Mouse (Mus musculus) midbrain, embryonic 15.5 days (tissue): ENCODE data around the gene Rpl3l. TPM values are rescaled to one million over a fixed set of nuclear protein-coding genes. Genes with fewer than 3 reads are reported as not detected.

ENCODE experiments used
- ATAC-seq: fragments of 200-750 bp; cut with Nextera tagmentation; replicated peaks from 2 replicates; pipeline ENCODE4 v1.8.0; 2017; ENCODE audit warnings: moderate TSS enrichment
- H3K27ac ChIP-seq: fragments of 300-500 bp; sonication (generic); 2 replicates; pipeline ENCODE4 v1.5.1; 2015; ENCODE audit warnings: mild to moderate bottlenecking, inconsistent platforms
- H3K27me3 ChIP-seq: fragments of 300-500 bp; sonication (generic); replicated peaks from 2 replicates; pipeline ENCODE4 v1.6.1; 2015; ENCODE audit warnings: inconsistent platforms
- H3K36me3 ChIP-seq: fragments of 300-500 bp; sonication (generic); replicated peaks from 2 replicates; pipeline ENCODE4 v1.6.1; 2015; ENCODE audit warnings: inconsistent platforms
- H3K4me1 ChIP-seq: fragments of 300-500 bp; sonication (generic); 2 replicates; pipeline ENCODE4 v1.6.1; 2015; ENCODE audit warnings: inconsistent platforms
- H3K4me2 ChIP-seq: fragments of 300-500 bp; sonication (generic); 2 replicates; pipeline ENCODE4 v1.6.1; 2015; ENCODE audit warnings: inconsistent platforms, mild to moderate bottlenecking, moderate library complexity
- H3K4me3 ChIP-seq: fragments of 300-500 bp; sonication (generic); 2 replicates; pipeline ENCODE4 v1.5.1; 2015; ENCODE audit warnings: mild to moderate bottlenecking, inconsistent platforms
- H3K9ac ChIP-seq: fragments of 300-500 bp; sonication (generic); 2 replicates; pipeline ENCODE4 v1.6.1; 2015; ENCODE audit warnings: mild to moderate bottlenecking, inconsistent platforms
- H3K9me3 ChIP-seq: fragments of 300-500 bp; sonication (generic); 2 replicates; pipeline ENCODE4 v1.6.1; 2016; ENCODE audit warnings: inconsistent platforms
- WGBS: fragments of 180-500 bp; shearing (Covaris S2); methylation state at CpG from one replicate; pipeline ENCODE4 v1.1.7; 2015; ENCODE audit warnings: mixed read lengths; 5-methylcytosine and 5-hydroxymethylcytosine counted together
- polyA plus RNA-seq: library from polyadenylated mRNA; unstranded; fragments of >200 nt; fragmentation: Nextera tagmentation; extraction: Ambion mirVana; gene quantifications from 2 replicates; pipeline ENCODE4 v1.2.1, GENCODE M21; 2015

The Rpl3l gene
- polyA plus RNA-seq, 1 experiment from 2014 or later: not detected

GRCm38 (mm10) chr17:24734513-24734912, 6.9 kb downstream of the Rpl3l start:
- WGBS: 91% methylated on average over 1 of the region's 1 CpGs
- no peak overlapping the region for H3K4me3 ChIP-seq
- peaks cover 18% of the 10 kb centered on the region for H3K4me1 ChIP-seq
- H3K9ac ChIP-seq: no peak overlapping the region
- no peaks in the 10 kb centered on the region for H3K27me3 ChIP-seq
- no peak overlapping the region for H3K27ac ChIP-seq
- ATAC-seq: no peak
- H3K9me3 ChIP-seq: no peaks in the 10 kb centered on the region
- no peak overlapping the region for H3K4me2 ChIP-seq
- H3K36me3 ChIP-seq: no peaks in the 10 kb centered on the region

- Histone ChIP-seq H3K9ac (no peak overlapping the region), H3K27ac (no peak overlapping the region), H3K4me1 (peaks cover 18% of the 10 kb centered on the region), H3K36me3 (no peaks in the 10 kb centered on the region), H3K9me3 (no peaks in the 10 kb centered on the region), H3K4me3 (no peak overlapping the region), H3K4me2 (peak overlapping the region; percentile 82; the same call in 1 of the 2 replicates), H3K27me3 (no peaks in the 10 kb centered on the region)
- 78% methylated on average over 7 of the region's 7 CpGs for WGBS
- ATAC-seq: no peak
Observed at GRCm38 (mm10) chr17:24735446-24735845, 7.8 kb downstream of the Rpl3l start.

- Histone ChIP-seq H3K4me2 (peak within 1 kb of the TSS; percentile 82), H3K9me3 (no peaks in the 10 kb centered on the region), H3K9ac (peak within 1 kb of the TSS; percentile 58), H3K27ac (peak within 1 kb of the TSS; percentile 27; the same call in 1 of the 2 replicates), H3K4me1 (peaks cover 18% of the 10 kb centered on the region), H3K27me3 (no peaks in the 10 kb centered on the region), H3K4me3 (peak within 1 kb of the TSS; percentile 49), H3K36me3 (no peaks in the 10 kb centered on the region)
- peak; percentile 96 for ATAC-seq
- WGBS: 1% methylated on average over 29 of the region's 29 CpGs
Observed at GRCm38 (mm10) chr17:24736330-24737051, 8.9 kb downstream of the Rpl3l start, which contains the start of gene Msrb1. TSS of gene Msrb1 (plus strand) at chr17:24736642.

- no peak for ATAC-seq
- H3K9me3 ChIP-seq: no peaks in the 10 kb centered on the region
- no peaks in the 10 kb centered on the region for H3K27me3 ChIP-seq
- no peak overlapping the region for H3K9ac ChIP-seq
- H3K36me3 ChIP-seq: no peaks in the 10 kb centered on the region
- no peak overlapping the region for H3K27ac ChIP-seq
- peak overlapping the region; percentile 49 for H3K4me3 ChIP-seq
- H3K4me1 ChIP-seq: peaks cover 18% of the 10 kb centered on the region
- 27% methylated on average over 8 of the region's 8 CpGs for WGBS
- peak overlapping the region; percentile 82 for H3K4me2 ChIP-seq
Observed at GRCm38 (mm10) chr17:24737135-24737810, 9.7 kb downstream of the Rpl3l start.

GRCm38 (mm10) chr17:24738238-24738637, 10.6 kb downstream of the Rpl3l start:
- Histone ChIP-seq H3K4me3 (no peak overlapping the region), H3K4me2 (no peak overlapping the region), H3K27me3 (no peaks in the 10 kb centered on the region), H3K27ac (no peak overlapping the region), H3K9ac (no peak overlapping the region), H3K4me1 (peaks cover 18% of the 10 kb centered on the region), H3K36me3 (no peaks in the 10 kb centered on the region), H3K9me3 (no peaks in the 10 kb centered on the region)
- no peak for ATAC-seq
- WGBS: 90% methylated on average over 4 of the region's 4 CpGs

- Histone ChIP-seq H3K4me1 (peaks cover 18% of the 10 kb centered on the region), H3K27me3 (no peaks in the 10 kb centered on the region), H3K27ac (no peak overlapping the region), H3K4me2 (no peak overlapping the region), H3K36me3 (no peaks in the 10 kb centered on the region), H3K4me3 (no peak overlapping the region), H3K9ac (no peak overlapping the region), H3K9me3 (no peaks in the 10 kb centered on the region)
- ATAC-seq: no peak
- 83% methylated on average over 8 of the region's 8 CpGs for WGBS
Observed at GRCm38 (mm10) chr17:24739926-24740325, 12.3 kb downstream of the Rpl3l start.

GRCm38 (mm10) chr17:24742307-24742706, 14.7 kb downstream of the Rpl3l start:
- Histone ChIP-seq H3K36me3 (no peaks in the 10 kb centered on the region), H3K9me3 (no peaks in the 10 kb centered on the region), H3K9ac (no peak overlapping the region), H3K27ac (no peak overlapping the region), H3K4me2 (no peak overlapping the region), H3K4me1 (peaks cover 4% of the 10 kb centered on the region; the same call in 1 of the 2 replicates), H3K4me3 (no peak overlapping the region), H3K27me3 (no peaks in the 10 kb centered on the region)
- 84% methylated on average over 8 of the region's 8 CpGs for WGBS
- ATAC-seq: no peak

GRCm38 (mm10) chr17:24743896-24744295, 16.3 kb downstream of the Rpl3l start:
- Histone ChIP-seq H3K27me3 (peaks cover 3% of the 10 kb centered on the region), H3K9ac (no peak overlapping the region), H3K4me3 (no peak overlapping the region), H3K4me1 (no peaks in the 10 kb centered on the region), H3K9me3 (no peaks in the 10 kb centered on the region), H3K27ac (no peak overlapping the region), H3K36me3 (no peaks in the 10 kb centered on the region), H3K4me2 (no peak overlapping the region)
- WGBS: 76% methylated on average over 5 of the region's 5 CpGs
- no peak for ATAC-seq

- no peak overlapping the region for H3K9ac ChIP-seq
- no peak for ATAC-seq
Observed at GRCm38 (mm10) chr17:24744381-24744780, 16.8 kb downstream of the Rpl3l start.

GRCm38 (mm10) chr17:24745526-24746497, 18.2 kb downstream of the Rpl3l start:
- Histone ChIP-seq H3K36me3 (no peaks in the 10 kb centered on the region), H3K4me3 (no peak overlapping the region), H3K27ac (no peak overlapping the region), H3K4me2 (no peak overlapping the region), H3K27me3 (peaks cover 15% of the 10 kb centered on the region), H3K4me1 (no peaks in the 10 kb centered on the region), H3K9me3 (no peaks in the 10 kb centered on the region), H3K9ac (no peak overlapping the region)
- WGBS: 19% methylated on average over 7 of the region's 7 CpGs
- ATAC-seq: peak; percentile 79

More at GRCm38 (mm10) chr17:24744381-24744780, 16.8 kb downstream of the Rpl3l start:
- no peak overlapping the region for H3K27ac ChIP-seq
- H3K27me3 ChIP-seq: peaks cover 3% of the 10 kb centered on the region
- no peaks in the 10 kb centered on the region for H3K9me3 ChIP-seq
- H3K4me1 ChIP-seq: no peaks in the 10 kb centered on the region
- 68% methylated on average over 3 of the region's 3 CpGs for WGBS
- H3K4me2 ChIP-seq: no peak overlapping the region
- no peak overlapping the region for H3K4me3 ChIP-seq
- no peaks in the 10 kb centered on the region for H3K36me3 ChIP-seq

GRCm38 (mm10) chr17:24746986-24747385, 19.4 kb downstream of the Rpl3l start:
- Histone ChIP-seq H3K27ac (no peak overlapping the region), H3K4me2 (no peak overlapping the region), H3K9me3 (no peaks in the 10 kb centered on the region), H3K4me1 (no peaks in the 10 kb centered on the region), H3K36me3 (no peaks in the 10 kb centered on the region), H3K4me3 (no peak overlapping the region), H3K9ac (no peak overlapping the region), H3K27me3 (peaks cover 25% of the 10 kb centered on the region)
- no peak for ATAC-seq
- WGBS: 47% methylated on average over 4 of the region's 4 CpGs

- no peak for ATAC-seq
- Histone ChIP-seq H3K9me3 (no peaks in the 10 kb centered on the region), H3K4me3 (no peak overlapping the region), H3K4me1 (peaks cover 13% of the 10 kb centered on the region), H3K36me3 (no peaks in the 10 kb centered on the region), H3K9ac (no peak overlapping the region), H3K27ac (no peak overlapping the region), H3K27me3 (peaks cover 69% of the 10 kb centered on the region), H3K4me2 (no peak overlapping the region)
- WGBS: 27% methylated on average over 4 of the region's 4 CpGs
Observed at GRCm38 (mm10) chr17:24751528-24751927, 23.9 kb downstream of the Rpl3l start.
